Mouse (Mus musculus) stomach, postnatal 0 days (tissue): ENCODE data around the gene Cdkn1a.

ENCODE experiments used
- CTCF ChIP-seq: IDR thresholded peaks from 2 replicates; pipeline ENCODE4 v1.5.1; 2016; ENCODE audit warnings: antibody characterized with exemption, low read depth, mild to moderate bottlenecking, moderate library complexity
- EP300 ChIP-seq: optimal IDR thresholded peaks from 2 replicates; pipeline ENCODE3; 2016; ENCODE audit warnings: antibody characterized with exemption

- TF ChIP-seq EP300 (no peak), CTCF (no peak)
These were observed 670 bp downstream of the Cdkn1a start for GRCm38 (mm10) chr17:29091348-29091944.
